Mouse (Mus musculus) forebrain, embryonic 11.5 days (tissue): ENCODE data around the gene Uvrag. TPM values are rescaled to one million over a fixed set of nuclear protein-coding genes. Genes with fewer than 3 reads are reported as not detected.

Source experiments
- ATAC-seq: fragments of 200-750 bp; cut with Nextera tagmentation; replicated peaks from 2 replicates; pipeline ENCODE4 v1.8.0; 2017; ENCODE audit warnings: moderate TSS enrichment; ENCODE audit not compliant: low FRiP score
- DNase-seq: peaks from one replicate; pipeline ENCODE4 v3.0.0-alpha.2; 2017; ENCODE audit warnings: low spot score
- H3K27ac ChIP-seq: fragments of 300-500 bp; sonication (generic); 2 replicates; pipeline ENCODE4 v1.5.1; 2014; ENCODE audit warnings: low read depth, low read length
- H3K27me3 ChIP-seq: fragments of 300-500 bp; sonication (generic); 2 replicates; pipeline ENCODE4 v1.6.1; 2014; ENCODE audit warnings: mild to moderate bottlenecking, low read length, mixed read lengths; ENCODE audit not compliant: control insufficient read depth, insufficient read depth
- H3K36me3 ChIP-seq: fragments of 300-500 bp; sonication (generic); 2 replicates; pipeline ENCODE4 v1.6.1; 2014; ENCODE audit warnings: mild to moderate bottlenecking, low read length, moderate library complexity, mixed read lengths; ENCODE audit not compliant: control insufficient read depth, insufficient read depth
- H3K4me1 ChIP-seq: fragments of 300-500 bp; sonication (generic); replicated peaks from 2 replicates; pipeline ENCODE4 v1.6.1; 2014; ENCODE audit warnings: low read length, mixed read lengths; ENCODE audit not compliant: control insufficient read depth, insufficient read depth
- H3K4me2 ChIP-seq: fragments of 300-500 bp; sonication (generic); 2 replicates; pipeline ENCODE4 v1.6.1; 2014; ENCODE audit warnings: low read depth, mild to moderate bottlenecking, low read length, moderate library complexity, mixed read lengths; ENCODE audit not compliant: severe bottlenecking
- H3K4me3 ChIP-seq: fragments of 300-500 bp; sonication (generic); 2 replicates; pipeline ENCODE4 v1.5.1; 2014; ENCODE audit warnings: low read depth, low read length
- H3K9ac ChIP-seq: fragments of 300-500 bp; sonication (generic); 2 replicates; pipeline ENCODE4 v1.6.1; 2014; ENCODE audit warnings: low read length
- H3K9me3 ChIP-seq: fragments of 300-500 bp; sonication (generic); 2 replicates; pipeline ENCODE4 v1.6.1; 2016; ENCODE audit warnings: low read length, mixed read lengths; ENCODE audit not compliant: control insufficient read depth
- WGBS: fragments of 180-500 bp; shearing (Covaris S2); extraction: QIAGEN DNeasy Blood & Tissue Kit; methylation state at CpG from one replicate; pipeline ENCODE4 v1.1.7; 2014; 5-methylcytosine and 5-hydroxymethylcytosine counted together
- polyA plus RNA-seq: library from polyadenylated mRNA; unstranded; fragments of >200 nt; fragmentation: Nextera tagmentation; extraction: Ambion mirVana; gene quantifications from 2 replicates; pipeline ENCODE4 v1.2.1, GENCODE M21; 2014

Uvrag gene
- polyA plus RNA-seq, 1 experiment from 2014 or later, result 12.2 TPM

DNA sequence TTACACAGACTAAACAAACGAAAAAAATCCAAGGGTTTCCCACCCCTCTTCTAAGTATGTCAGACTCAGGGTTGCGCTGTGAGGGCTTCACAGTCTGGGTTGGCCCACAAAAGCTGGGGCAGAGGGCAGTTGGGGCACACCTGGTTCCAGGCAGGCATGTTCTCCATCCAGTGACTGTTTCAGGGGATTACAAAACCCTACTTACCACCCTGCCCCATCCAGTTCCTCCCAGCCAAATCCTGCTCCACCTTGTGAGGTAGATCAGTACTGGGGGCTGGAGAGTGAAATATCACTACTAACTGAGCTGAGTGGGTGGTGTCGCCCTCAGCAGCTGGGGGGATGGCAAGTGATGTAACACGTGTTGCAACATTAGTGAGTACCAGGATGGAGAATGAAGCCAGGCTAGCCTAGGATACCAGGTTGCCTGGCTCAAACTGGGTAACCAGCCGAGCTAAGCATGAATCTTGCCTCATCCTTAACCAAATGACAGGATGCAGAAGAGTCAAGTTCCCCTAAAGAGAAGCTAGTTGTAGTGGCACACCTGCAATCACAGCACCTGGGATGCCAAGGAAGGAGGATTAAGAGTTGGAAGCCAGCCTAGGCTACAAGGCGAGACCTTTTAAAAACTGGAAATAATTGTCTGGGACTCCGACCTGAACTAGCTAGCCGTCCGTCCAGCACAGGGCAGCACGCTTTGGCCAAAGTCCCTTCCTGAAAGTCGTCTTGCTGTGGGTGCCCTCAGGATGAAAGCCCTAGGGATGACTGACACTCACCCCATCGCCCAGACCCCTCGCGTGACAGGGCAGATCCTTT, 40.9 kb upstream of the Uvrag start:
- ATAC-seq (no peak; the same call in 1 of the 2 replicates), DNase-seq (no peak)
- H3K27ac ChIP-seq, result peak overlapping the region; percentile 68; the same call in 1 of the 2 replicates
- H3K9me3 ChIP-seq, result no peaks in the 10 kb centered on the region
- H3K36me3 ChIP-seq, result no peaks in the 10 kb centered on the region
- 23% methylated on average over 14 of the region's 14 CpGs for WGBS
- peak overlapping the region; percentile 65 for H3K4me3 ChIP-seq
- H3K9ac ChIP-seq, result peak overlapping the region; percentile 76
- peak overlapping the region; percentile 96 for H3K4me2 ChIP-seq
- H3K27me3 ChIP-seq, result no peaks in the 10 kb centered on the region; the same call in 1 of the 2 replicates
- H3K4me1 ChIP-seq, result peaks cover 3% of the 10 kb centered on the region; the same call in 1 of the 2 replicates

DNA sequence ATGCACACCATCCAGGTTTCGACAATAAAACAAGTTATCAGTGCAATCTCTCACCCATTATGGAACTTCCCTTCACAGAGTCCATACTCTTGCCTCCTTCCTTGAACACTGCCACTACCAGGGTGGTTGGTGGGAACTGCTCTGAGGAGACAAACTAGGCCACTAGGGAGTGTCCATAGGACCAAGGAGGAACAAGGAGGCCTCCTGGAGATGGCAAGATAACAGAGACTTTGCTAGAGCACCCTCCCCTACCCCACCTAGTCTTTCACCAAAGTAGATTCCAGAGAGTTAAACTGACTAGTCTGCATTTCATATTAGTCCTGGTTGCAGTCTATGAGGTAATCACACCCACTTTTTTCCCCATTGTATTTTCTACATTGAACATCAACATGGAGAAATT, 39.2 kb upstream of the Uvrag start:
- ATAC-seq (no peak), DNase-seq (no peak)
- Histone ChIP-seq H3K9ac (no peak overlapping the region), H3K27me3 (no peaks in the 10 kb centered on the region; the same call in 1 of the 2 replicates), H3K27ac (no peak overlapping the region), H3K4me2 (no peak overlapping the region), H3K9me3 (no peaks in the 10 kb centered on the region), H3K4me3 (no peak overlapping the region), H3K36me3 (no peaks in the 10 kb centered on the region), H3K4me1 (peaks cover 3% of the 10 kb centered on the region; the same call in 1 of the 2 replicates)
- 100% methylated on average over 1 of the region's 1 CpGs for WGBS

DNA sequence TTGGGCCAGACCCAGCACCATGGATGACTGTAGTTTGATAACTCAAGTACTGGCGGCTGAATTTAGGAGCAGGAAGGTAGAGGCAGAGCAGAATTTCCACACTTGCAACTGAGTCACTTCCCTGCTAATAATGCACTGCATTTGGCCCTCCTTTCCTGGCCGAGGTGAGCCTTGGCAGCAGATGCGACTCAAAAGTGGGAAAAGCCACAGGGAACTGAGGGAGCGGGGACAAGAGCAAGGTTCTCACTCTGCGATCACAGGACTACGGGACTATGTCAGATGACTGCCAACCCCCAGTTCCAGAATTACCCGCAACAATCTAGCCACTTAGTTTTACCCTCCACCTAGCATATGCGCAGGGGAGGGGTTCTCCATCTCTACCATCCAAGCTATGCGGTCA, 38.3 kb upstream of the Uvrag start:
- H3K4me3 ChIP-seq, result no peak overlapping the region
- H3K4me1 ChIP-seq, result peaks cover 3% of the 10 kb centered on the region; the same call in 1 of the 2 replicates
- H3K9ac ChIP-seq, result no peak overlapping the region
- H3K36me3 ChIP-seq, result no peaks in the 10 kb centered on the region
- no peak overlapping the region for H3K27ac ChIP-seq
- no peak overlapping the region for H3K4me2 ChIP-seq
- WGBS, result 93% methylated on average over 9 of the region's 9 CpGs
- no peaks in the 10 kb centered on the region; the same call in 1 of the 2 replicates for H3K27me3 ChIP-seq
- ATAC-seq, result no peak
- H3K9me3 ChIP-seq, result no peaks in the 10 kb centered on the region
- no peak for DNase-seq

DNA sequence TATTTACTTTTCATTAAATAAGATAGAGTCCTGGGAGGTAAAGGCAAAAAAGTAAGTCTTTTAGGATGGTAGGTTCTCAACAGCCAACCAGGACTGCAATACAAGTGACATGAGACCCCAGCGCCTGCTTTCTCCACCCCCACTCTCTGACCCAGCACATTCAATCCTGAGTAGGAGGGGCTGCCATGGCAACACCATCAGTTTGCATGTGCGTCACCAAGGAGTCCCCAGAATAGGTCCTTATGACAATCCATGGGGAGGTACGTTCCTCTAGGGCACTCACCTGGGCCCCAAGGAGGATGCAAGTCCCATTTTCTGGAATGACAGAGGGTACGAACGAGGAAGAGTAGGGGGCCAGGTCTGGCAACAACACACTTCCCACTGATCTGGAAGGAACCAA, 36.4 kb upstream of the Uvrag start:
- peaks cover 3% of the 10 kb centered on the region; the same call in 1 of the 2 replicates for H3K4me1 ChIP-seq
- H3K4me2 ChIP-seq, result no peak overlapping the region
- ATAC-seq, result no peak
- H3K27me3 ChIP-seq, result no peaks in the 10 kb centered on the region
- H3K9me3 ChIP-seq, result no peaks in the 10 kb centered on the region
- H3K9ac ChIP-seq, result no peak overlapping the region
- DNase-seq, result no peak
- no peaks in the 10 kb centered on the region for H3K36me3 ChIP-seq
- H3K27ac ChIP-seq, result no peak overlapping the region
- WGBS, result 79% methylated on average over 5 of the region's 5 CpGs
- no peak overlapping the region for H3K4me3 ChIP-seq

DNA sequence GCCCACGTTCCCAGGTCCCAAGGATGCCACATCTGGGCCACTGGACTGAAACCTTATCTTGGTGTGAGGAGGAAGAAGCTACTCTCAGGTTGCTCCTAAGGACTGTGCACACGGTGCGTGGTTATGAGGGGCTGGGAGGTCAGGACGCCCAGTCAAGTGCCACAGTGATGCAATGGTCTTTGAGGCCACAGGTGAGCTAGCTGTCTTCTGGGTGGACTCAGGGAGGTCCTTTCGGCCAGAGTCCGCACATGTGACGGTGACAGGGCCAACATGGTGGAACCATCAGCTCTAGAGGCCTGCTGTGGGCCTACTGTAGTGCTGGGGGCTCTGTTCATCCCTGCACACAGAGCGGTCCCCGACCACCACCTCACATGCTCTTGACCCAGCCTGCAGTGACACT, 34.7 kb upstream of the Uvrag start:
- Histone ChIP-seq H3K9me3 (no peaks in the 10 kb centered on the region), H3K36me3 (no peaks in the 10 kb centered on the region), H3K4me2 (no peak overlapping the region), H3K4me3 (no peak overlapping the region), H3K9ac (no peak overlapping the region), H3K27me3 (no peaks in the 10 kb centered on the region), H3K27ac (no peak overlapping the region), H3K4me1 (no peaks in the 10 kb centered on the region)
- 91% methylated on average over 9 of the region's 9 CpGs for WGBS
- DNase-seq (no peak), ATAC-seq (no peak)

DNA sequence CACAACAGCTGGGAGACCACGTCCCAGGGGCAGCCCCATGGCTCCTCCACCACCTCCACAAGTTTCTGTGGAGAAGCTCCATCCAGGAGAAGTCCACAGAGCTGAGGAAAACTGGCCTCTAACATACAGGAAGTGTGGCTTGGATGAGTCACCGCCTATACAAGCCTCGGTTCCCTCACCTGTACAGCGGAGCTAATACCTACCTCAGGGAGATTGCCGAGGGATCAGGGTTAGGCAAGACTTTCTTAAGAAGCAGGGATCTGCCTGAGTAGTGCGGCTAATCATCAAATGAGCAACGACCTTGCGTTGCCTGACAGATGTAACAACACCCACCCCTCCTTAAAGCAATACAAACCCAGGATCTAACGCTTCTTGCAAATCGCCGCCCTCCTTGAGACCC, 34.2 kb upstream of the Uvrag start:
- Histone ChIP-seq H3K9ac (no peak overlapping the region), H3K9me3 (no peaks in the 10 kb centered on the region), H3K27ac (no peak overlapping the region), H3K4me2 (no peak overlapping the region), H3K4me3 (no peak overlapping the region), H3K27me3 (no peaks in the 10 kb centered on the region), H3K4me1 (no peaks in the 10 kb centered on the region), H3K36me3 (no peaks in the 10 kb centered on the region)
- WGBS, result 86% methylated on average over 11 of the region's 11 CpGs
- DNase-seq (no peak), ATAC-seq (no peak)

DNA sequence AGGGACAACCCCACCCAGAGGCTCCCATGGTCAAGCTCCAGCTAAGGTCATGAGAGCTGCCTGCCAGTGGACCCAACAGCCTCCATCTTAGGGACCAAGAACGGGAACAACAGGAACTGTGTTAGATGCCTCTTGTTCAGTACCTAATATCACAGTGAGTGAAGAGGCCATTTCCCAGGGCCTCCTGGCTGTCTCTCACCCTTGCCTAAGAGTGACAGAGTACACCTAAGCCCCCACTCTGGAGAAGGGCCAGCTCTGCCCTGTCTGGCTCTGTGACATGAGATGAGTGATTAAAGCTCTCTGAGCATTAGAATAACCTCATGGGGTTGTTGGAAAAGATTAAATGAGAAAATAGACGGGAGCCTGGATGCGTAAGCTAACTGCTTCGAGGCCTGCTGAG, 33.1 kb upstream of the Uvrag start:
- WGBS, result 91% methylated on average over 4 of the region's 4 CpGs
- DNase-seq (no peak), ATAC-seq (no peak)
- H3K4me2 ChIP-seq, result no peak overlapping the region
- H3K36me3 ChIP-seq, result no peaks in the 10 kb centered on the region
- H3K4me1 ChIP-seq, result no peaks in the 10 kb centered on the region
- no peaks in the 10 kb centered on the region for H3K27me3 ChIP-seq
- no peak overlapping the region for H3K27ac ChIP-seq
- no peak overlapping the region for H3K9ac ChIP-seq
- H3K4me3 ChIP-seq, result no peak overlapping the region
- no peaks in the 10 kb centered on the region for H3K9me3 ChIP-seq

DNA sequence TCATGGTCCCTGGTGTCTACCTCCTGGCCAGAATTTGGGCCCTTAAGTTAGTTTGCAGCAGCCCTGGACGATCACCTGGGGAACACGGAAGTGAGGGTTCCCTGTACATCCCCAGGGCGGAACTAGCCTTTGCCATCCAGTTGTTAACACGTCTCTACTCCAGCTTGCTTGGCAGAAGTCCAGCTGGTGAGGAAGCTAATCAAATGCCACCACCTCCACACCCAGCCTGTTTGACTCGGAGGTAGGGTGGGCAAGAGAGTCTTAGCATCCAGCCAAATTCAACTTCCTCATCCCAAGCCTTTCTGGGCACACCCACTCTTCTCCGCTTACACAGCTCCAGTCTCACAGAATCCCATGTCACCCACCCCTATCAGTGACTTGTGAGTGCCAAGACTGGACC, 32.0 kb upstream of the Uvrag start:
- no peak for ATAC-seq
- no peaks in the 10 kb centered on the region for H3K4me1 ChIP-seq

More for the DNA sequence above, 32.0 kb upstream of the Uvrag start:
- Histone ChIP-seq H3K4me3 (no peak overlapping the region), H3K4me2 (no peak overlapping the region), H3K9ac (no peak overlapping the region), H3K27me3 (no peaks in the 10 kb centered on the region), H3K9me3 (no peaks in the 10 kb centered on the region), H3K27ac (no peak overlapping the region), H3K36me3 (no peaks in the 10 kb centered on the region)
- WGBS, result 92% methylated on average over 6 of the region's 6 CpGs
- DNase-seq, result no peak
